Mouse (Mus musculus): ENCODE measurements at regions not wholly inside any gene's neighbourhood (a gene's known extent, or its start where the extent isn't known, plus 50 kb on each side); places are given as distances from the start of the nearest gene placed in this dataset.

DNA sequence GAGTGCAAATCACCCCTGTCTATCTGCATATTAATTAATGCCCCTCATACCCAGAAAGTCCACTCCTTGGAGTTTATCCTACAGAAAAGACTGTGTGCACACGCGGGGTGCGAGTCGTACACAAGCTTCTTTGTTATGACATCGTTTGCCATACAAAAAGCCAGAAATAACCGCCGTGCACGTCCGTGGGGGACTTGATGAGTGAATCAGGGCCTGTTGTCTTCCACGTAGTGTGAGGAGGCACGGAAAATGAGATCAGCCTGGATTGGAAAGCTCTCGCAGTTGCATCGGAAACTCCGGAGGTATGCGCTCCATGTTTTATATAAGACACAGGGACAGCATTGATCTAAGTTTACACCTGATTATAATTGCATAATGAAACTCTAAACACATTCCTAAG, 120.3 kb downstream of the Etnk1 start:
- DNase-seq = no peak

DNA sequence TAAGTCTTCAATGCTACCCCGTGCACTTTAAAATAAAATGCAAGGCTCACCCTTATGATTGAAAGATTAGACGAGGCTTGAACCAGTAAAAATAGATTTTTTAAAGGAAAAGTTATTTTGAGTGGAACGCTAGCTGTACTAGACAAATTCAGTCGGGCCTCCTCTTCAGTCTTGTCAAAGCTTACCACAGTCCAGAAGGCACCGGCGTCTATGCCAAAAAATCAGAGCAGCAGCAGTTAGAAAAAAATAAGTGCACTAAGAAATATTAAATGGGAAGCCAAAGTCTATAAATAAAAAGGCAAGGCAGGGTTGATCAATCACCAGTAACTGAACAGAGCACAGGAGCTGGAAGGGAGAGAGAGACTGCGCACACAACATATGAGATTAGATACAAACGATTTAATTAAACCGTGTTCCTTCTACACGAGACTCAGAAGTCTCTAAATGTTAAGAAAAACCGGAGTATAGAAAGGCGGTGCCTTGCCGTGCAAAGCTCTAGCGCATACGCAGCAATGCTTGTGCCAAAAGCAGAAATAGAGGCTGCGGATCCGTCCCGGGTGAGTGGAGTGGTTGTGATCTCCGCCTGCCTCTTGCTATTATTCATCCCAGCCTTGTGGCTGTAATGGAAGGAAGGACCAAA, 121.6 kb downstream of the Etnk1 start:
- no peak for DNase-seq

GRCm38 (mm10) chr6:143293648-143294047, 126.6 kb downstream of the Etnk1 start:
- peak; percentile 34 for DNase-seq

- DNase-seq = no peak
Observed at GRCm38 (mm10) chr6:143298391-143298790, 131.4 kb downstream of the Etnk1 start.

DNA sequence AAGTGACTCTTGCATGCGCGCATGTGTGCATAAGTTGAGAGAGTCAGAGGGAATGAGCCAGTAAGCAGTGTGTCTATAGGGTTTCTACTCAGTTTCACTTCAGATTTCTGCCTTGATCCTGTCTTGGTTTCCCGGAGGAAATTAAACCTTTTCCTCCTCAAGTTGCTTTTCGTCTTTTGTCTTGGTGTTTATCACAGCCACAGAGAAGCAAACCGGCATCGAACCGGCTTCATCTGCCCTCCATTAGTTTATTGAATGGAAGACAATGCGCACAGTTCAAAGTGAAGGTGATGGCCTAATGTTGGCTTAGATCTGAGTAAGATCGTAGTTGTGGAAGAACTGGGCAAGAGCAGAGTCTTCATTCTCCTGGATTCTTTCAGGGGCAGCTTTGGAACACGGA, 134.4 kb downstream of the Etnk1 start:
- DNase-seq = no peak

- peak; percentile 82 for DNase-seq
Observed at GRCm38 (mm10) chr6:143307327-143307726, 140.3 kb downstream of the Etnk1 start.

GRCm38 (mm10) chr6:143315859-143316258, 148.8 kb downstream of the Etnk1 start:
- DNase-seq = peak; percentile 91

- no peak for DNase-seq
Observed at GRCm38 (mm10) chr6:143320426-143320825, 153.4 kb downstream of the Etnk1 start.

- DNase-seq = no peak
Observed at GRCm38 (mm10) chr6:143324636-143325035, 157.6 kb downstream of the Etnk1 start.

DNA sequence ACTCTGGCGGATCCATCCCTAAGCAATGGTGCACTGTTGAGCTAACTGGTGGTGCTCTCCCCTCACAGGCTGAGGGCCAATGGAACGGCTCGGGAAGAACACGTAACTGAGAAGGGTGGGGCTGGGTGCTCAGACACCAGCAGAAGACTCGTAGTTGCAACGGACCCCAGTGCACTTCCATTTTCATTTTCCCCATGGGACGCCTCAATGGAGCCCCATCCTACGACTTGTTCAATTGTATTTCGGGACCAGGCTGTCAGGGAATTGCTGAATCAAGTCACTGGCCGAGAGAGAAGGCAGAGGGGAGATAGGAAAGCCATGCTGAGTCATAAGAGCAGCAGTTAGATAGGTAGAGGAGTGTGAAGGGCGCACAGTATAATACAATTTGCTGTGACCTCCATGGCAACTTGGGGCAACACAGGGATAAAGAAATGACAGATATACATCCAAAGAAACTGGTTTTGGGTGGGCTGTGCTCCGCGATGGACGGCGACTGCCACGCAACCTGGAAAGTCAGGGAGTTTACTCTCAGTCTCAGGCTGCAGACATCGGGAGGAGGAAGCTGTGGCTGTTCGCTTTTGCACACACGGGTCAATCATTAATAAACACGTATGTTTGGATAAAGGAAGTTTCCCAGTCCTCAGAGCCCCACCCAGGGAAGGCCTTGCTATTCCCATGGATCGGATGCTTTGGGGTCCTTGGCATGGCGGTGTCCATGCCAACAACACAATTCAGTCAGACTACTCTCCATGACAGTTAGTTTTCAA, 160.1 kb downstream of the Etnk1 start:
- peak; percentile 69 for DNase-seq

- DNase-seq = no peak
Observed at GRCm38 (mm10) chr6:143327788-143328187, 160.8 kb downstream of the Etnk1 start.

- DNase-seq = no peak
Observed at GRCm38 (mm10) chr6:143328202-143328601, 161.2 kb downstream of the Etnk1 start.

- no peak for DNase-seq
Observed at GRCm38 (mm10) chr6:143329096-143329495, 162.1 kb downstream of the Etnk1 start.

- DNase-seq = no peak
Observed at GRCm38 (mm10) chr6:143333493-143333892, 166.5 kb downstream of the Etnk1 start.

GRCm38 (mm10) chr6:143336574-143336973, 169.6 kb downstream of the Etnk1 start:
- peak; percentile 79 for DNase-seq

DNA sequence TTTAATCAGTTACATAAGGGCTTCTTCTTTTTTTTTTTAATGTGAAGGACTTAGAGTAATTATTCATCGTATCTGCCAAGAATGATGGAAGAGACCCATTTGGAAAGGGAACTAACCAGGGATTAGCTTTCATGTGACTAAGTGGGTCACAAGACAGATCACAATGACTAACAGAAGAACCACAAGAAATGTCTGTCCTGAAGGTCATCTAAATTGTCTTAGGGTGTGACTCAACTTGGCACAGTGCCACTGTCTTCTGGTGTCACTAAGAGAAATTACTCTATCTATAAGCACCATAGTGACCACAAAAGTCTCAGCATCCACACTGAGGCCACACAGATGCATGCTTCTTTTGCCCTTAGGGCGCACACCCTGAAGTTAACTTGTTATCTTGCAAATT, 182.0 kb downstream of the Etnk1 start:
- DNase-seq = no peak

GRCm38 (mm10) chr6:143359320-143360032, 192.5 kb downstream of the Etnk1 start:
- no peak for DNase-seq

DNA sequence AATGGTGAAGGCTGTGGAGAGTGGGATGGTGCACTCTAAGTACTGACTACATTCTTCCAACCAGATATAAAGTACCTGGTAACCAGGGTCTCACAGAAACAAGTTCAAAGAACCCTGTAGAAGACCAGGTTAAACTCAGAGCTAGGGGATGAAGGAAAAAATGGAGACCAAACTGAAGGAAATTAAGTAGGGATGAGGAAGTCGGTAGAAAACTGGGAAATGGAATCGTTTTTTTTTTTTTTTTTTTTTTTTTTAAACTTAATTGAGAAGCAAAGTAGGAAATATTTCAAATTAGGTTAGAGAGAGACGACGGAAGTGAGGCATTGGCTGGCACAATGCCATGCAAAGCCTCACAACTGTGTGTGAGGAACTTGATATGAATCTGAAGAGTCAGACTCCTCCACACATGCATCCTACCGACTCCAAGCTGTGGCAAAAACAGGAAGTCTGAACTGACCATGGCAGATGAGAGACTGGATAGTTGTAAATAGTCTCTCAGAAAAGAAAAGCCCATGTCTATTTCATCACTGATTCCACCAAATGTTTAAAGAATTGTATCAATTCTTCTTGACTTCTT, 194.2 kb downstream of the Etnk1 start:
- DNase-seq = peak; percentile 31

GRCm38 (mm10) chr6:143361963-143362362, 194.9 kb downstream of the Etnk1 start:
- no peak for DNase-seq

DNA sequence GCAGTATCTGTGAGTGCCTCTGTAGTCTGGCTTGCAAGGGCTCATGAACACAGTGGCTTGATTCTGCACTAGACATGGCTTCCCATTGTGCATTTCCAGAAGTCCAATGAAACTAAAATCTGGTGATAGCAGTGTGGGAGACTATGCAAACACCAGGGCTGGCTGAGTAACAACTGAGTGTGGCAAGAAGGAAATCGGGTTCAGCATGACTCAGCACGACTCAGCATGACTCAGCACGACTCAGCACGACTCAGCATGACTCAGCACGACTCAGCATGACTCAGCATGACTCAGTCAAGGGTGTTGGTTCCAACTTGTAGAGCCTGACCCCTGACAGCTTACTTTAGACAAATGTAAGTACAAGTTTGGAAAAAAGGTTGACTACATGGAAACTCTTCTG, 198.8 kb downstream of the Etnk1 start:
- DNase-seq = no peak

DNA sequence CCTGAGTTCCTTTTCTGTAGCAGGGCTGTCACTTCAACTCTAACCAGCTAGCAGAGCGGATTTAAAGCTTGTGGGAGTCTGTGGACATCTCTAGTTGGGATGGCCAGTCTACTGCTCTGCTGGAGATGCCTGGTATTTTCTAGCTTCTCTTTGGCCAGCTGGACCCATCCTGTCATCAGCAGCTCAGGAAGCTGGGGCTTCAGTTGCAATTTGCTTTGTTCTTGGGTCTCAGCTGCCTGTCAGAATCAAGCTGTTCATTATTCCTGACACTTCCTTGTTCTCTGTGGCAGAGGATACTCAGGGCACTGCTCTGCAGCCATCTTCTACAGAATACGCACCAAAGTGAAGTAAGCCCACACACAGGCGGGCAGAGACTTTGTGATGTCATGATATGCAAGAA, 200.8 kb downstream of the Etnk1 start:
- DNase-seq = peak; percentile 39

DNA sequence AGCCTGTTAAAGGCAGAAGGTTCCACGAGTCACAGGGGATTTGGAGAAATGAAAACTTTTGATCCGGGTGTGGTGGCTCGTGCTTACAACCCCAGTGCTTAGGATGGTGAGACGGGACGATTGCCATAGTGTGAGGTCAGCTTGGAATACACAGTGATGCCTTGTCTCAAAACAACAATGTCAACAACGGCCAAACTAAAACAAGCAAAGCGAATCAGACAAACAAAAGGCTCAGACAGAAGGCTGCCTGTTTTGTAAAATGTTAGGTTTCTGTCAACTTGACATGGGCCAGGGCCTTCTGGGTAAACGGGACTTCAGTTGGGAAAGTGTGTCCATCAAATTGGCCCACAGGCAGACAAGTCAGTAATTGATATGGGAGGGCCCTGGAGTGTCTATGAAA, 201.6 kb downstream of the Etnk1 start:
- DNase-seq = peak; percentile 30

DNA sequence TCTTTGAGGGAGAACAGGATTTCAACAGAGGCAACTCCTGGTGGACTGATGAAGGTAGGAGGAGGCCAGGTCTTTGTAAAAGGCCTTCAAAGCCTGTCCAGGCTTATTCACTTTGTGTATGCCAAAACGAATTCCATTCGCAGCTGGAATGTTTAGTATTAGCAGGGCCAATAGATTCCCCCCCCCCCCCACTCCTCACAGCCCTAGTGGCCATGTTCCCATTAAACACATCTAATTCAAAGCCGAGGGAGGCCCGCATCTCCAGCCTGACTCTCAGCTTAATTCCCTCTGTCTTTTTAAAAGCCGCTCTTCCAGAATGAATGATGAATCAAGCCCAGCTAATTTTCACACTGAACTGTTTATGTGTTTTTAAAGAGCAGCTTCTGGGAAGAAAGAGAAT, 205.5 kb downstream of the Etnk1 start:
- no peak for DNase-seq
